Mouse (Mus musculus): ENCODE data around the gene Il15. TPM values are rescaled to one million over a fixed set of nuclear protein-coding genes. Genes with fewer than 3 reads are reported as not detected.

The Il15 gene
- polyA plus RNA-seq (2012; rRNA removed): 2.2 and 3.8 TPM in 2 replicates

DNA sequence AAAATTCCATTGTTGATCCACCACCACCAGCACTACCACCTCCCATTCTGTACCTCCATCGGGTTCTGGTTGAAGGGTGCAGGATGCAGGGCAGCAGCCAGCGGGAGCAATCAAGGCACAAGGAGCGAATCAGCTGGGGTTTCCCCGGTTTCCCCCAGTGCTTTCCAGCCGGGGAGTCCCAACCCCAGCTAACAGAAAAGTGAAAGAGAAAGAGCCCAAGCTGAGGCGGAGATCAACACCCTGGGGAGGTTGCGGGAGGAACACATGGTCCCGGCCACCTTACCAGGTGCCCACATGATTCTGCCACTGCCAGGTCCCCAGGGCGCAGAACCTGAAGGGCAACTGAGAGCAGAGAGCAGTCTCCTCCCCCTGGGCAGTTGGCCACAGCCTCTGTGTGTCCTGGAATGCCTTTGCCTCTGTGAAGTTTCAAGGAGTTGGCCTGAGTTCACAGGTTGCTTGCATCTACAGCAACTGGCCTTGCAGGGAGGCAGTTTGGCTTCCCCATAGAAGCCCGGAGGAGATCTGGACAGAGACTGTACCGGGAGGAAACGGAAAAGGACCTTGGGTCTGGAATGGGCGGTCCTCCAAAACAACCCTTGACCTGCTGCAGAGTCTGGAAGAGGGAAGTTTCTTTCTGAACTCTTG is at the start of gene Il15:
TSS of gene Il15 (minus strand) at position 537 of the 645 bp plus-strand sequence.
- TF ChIP-seq CTCF (IDR thresholded peaks at IDR 0.05; ENCODE audit: extremely low read depth, insufficient read depth, low read length): no peak
- Histone ChIP-seq H3K4me1 (ENCODE audit: control insufficient read depth, insufficient read depth, low read length) (no peaks in the 10 kb centered on the region), H3K4me3 (ENCODE audit: insufficient read depth, low read length) (peak within 1 kb of the TSS; percentile 28), H3K27ac (ENCODE audit: insufficient read depth, low read length) (peak within 1 kb of the TSS; percentile 71; the same call in 1 of the 2 replicates)

DNA sequence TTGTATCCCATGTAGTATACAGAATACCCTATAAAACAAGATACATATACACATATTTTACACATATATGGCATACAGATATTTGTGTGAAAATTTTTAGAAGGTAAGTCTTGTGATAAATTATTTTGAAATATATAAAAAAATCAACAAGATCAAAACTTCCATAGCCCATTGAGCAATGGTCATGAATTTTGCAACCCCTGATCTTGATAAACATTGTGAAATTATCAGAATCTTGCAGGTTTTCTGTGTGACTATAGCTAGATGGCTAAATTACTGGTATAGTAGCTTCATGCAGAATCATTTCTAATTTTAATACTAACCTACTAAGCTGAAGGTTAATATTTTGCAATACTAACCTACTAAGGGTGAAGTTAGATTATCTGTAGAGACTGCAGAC is 41.9 kb upstream of the Il15 start:
- TF ChIP-seq POLR2A (IDR thresholded peaks at IDR 0.05; ENCODE audit: extremely low read depth, insufficient read depth, low read length) (no peak), CTCF (IDR thresholded peaks at IDR 0.05; ENCODE audit: extremely low read depth, insufficient read depth, low read length) (no peak)
- no peaks in the 10 kb centered on the region for H3K4me1 ChIP-seq (ENCODE audit: control insufficient read depth, insufficient read depth, low read length)
- no peak overlapping the region for H3K4me3 ChIP-seq (ENCODE audit: insufficient read depth, low read length)
- no peak overlapping the region for H3K27ac ChIP-seq (ENCODE audit: insufficient read depth, low read length)

DNA sequence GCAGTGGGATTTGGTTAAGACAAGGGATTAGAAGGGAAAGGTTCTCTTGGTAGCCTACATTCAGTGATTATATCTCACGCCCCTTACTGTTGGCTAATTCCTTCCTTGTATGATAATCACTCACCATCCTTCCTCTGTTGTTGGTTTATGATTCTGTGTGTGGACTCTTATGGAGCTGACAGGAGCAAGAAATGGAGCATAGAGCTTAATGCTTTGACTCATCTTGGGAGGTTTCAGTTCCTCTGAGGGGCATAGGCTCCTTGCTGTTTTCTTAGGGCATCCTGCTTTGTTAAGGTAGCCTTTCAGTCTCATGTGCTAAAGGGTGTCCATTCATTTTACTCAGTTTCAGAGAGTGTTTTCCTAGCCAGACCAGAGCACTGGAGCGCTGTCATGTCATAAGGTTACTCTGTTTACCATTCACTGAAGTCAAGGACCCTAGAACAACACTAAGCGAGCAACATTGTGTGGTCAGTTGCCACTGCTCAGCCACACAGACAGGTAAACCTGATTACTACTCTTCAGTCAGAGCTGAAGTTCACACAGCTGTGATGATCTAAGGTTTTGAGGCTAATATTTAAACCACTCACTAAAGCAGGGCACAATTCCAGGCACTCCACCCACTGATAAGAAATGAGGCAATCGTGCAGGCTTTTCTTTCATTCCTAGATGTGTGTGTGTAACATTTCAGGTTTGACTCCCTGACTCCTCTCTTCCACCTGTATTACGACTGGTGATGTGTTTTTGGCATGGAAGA is 13.7 kb upstream of the Il15 start:
- no peak overlapping the region for H3K27ac ChIP-seq (ENCODE audit: insufficient read depth, low read length)
- H3K4me1 ChIP-seq (ENCODE audit: control insufficient read depth, insufficient read depth, low read length): no peaks in the 10 kb centered on the region
- no peak for TF ChIP-seq CTCF (IDR thresholded peaks at IDR 0.05; ENCODE audit: extremely low read depth, insufficient read depth, low read length)
- no peak overlapping the region for H3K4me3 ChIP-seq (ENCODE audit: insufficient read depth, low read length)

DNA sequence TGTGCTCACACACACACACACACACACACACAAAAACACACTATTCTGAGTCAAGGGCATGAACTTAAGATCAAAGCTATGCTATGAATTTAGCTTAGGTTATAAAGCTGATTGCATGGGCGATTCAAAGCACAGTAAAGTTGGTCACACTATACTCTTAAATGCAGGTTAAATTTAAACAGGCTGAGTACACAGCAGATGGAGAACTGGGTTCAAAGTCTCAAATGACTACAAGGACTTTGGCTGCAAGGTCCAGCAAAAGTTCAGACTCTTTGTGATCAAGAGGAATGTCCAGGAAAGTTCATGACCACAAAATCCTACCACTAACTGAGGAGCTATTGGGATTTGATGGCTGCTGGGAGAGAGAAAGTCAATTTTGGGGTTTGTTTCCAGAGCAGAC is 12.5 kb upstream of the Il15 start:
- Histone ChIP-seq H3K4me1 (ENCODE audit: control insufficient read depth, insufficient read depth, low read length) (no peaks in the 10 kb centered on the region), H3K4me3 (ENCODE audit: insufficient read depth, low read length) (no peak overlapping the region)
- TF ChIP-seq POLR2A (IDR thresholded peaks at IDR 0.05; ENCODE audit: extremely low read depth, insufficient read depth, low read length): no peak

DNA sequence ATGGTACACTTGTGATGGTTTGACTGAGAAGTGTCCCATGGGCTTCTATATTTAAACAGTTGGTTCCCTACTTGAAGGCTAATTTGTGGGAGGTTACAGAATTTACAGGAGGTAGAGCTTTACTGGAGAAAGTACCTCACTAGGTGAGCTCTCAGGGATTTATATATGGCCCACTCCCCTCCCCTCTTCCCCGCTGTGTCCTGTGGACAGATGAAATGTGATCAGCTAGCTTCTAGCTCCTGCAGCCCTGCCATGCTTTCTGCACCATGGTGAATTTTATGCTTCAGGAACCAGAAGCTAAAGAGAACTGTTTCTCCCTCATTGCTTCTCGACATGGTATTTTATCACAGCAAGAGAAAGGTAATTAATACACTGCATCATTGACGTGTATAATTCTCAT is 7.1 kb upstream of the Il15 start:
- no peak overlapping the region for H3K4me3 ChIP-seq (ENCODE audit: insufficient read depth, low read length)
- no peak for TF ChIP-seq POLR2A (IDR thresholded peaks at IDR 0.05; ENCODE audit: extremely low read depth, insufficient read depth, low read length)
- no peak for TF ChIP-seq CTCF (IDR thresholded peaks at IDR 0.05; ENCODE audit: extremely low read depth, insufficient read depth, low read length)
- H3K4me1 ChIP-seq (ENCODE audit: control insufficient read depth, insufficient read depth, low read length): no peaks in the 10 kb centered on the region
- no peak overlapping the region for H3K27ac ChIP-seq (ENCODE audit: insufficient read depth, low read length)

More for the DNA sequence above, 12.5 kb upstream of the Il15 start:
- H3K27ac ChIP-seq (ENCODE audit: insufficient read depth, low read length): no peak overlapping the region

- no peaks in the 10 kb centered on the region for H3K4me1 ChIP-seq (ENCODE audit: control insufficient read depth, insufficient read depth, low read length)
- no peak overlapping the region for H3K27ac ChIP-seq (ENCODE audit: insufficient read depth, low read length)
- H3K4me3 ChIP-seq (ENCODE audit: insufficient read depth, low read length): no peak overlapping the region
- TF ChIP-seq CTCF (IDR thresholded peaks at IDR 0.05; ENCODE audit: extremely low read depth, insufficient read depth, low read length) (no peak), POLR2A (IDR thresholded peaks at IDR 0.05; ENCODE audit: extremely low read depth, insufficient read depth, low read length) (no peak)
Measured at GRCm38 (mm10) chr8:82407060-82407459, 4.0 kb upstream of the Il15 start.

GRCm38 (mm10) chr8:82404068-82404467 is 1.0 kb upstream of the Il15 start:
- TF ChIP-seq CTCF (IDR thresholded peaks at IDR 0.05; ENCODE audit: extremely low read depth, insufficient read depth, low read length): no peak
- no peak for TF ChIP-seq POLR2A (IDR thresholded peaks at IDR 0.05; ENCODE audit: extremely low read depth, insufficient read depth, low read length)
- no peak overlapping the region for H3K27ac ChIP-seq (ENCODE audit: insufficient read depth, low read length)
- no peaks in the 10 kb centered on the region for H3K4me1 ChIP-seq (ENCODE audit: control insufficient read depth, insufficient read depth, low read length)
- H3K4me3 ChIP-seq (ENCODE audit: insufficient read depth, low read length): no peak overlapping the region

DNA sequence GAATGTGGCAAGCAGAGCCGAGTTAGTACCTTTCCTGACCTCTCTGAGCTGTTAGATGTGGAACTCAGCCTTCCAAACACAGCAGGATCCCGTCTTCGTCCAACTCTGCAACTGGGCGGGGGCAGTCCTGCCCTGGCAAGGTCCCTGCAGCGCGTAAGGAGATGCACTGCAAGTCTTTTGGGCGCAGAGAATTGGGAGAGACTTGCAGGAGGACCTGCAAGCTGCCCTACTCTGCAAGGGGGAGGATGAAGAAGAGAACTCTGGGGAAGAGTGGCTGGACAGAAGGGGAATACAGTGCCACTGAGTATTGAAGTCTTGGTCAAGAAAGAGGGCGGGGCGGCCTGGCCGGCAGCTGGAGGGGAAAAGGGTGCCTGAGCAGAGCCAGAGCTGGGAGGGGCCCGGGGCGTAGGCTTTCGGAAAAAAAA is 749 bp downstream of the Il15 start:
- no peak for TF ChIP-seq POLR2A (IDR thresholded peaks at IDR 0.05; ENCODE audit: extremely low read depth, insufficient read depth, low read length)
- TF ChIP-seq CTCF (IDR thresholded peaks at IDR 0.05; ENCODE audit: extremely low read depth, insufficient read depth, low read length): no peak
- Histone ChIP-seq H3K4me1 (ENCODE audit: control insufficient read depth, insufficient read depth, low read length) (no peaks in the 10 kb centered on the region), H3K27ac (ENCODE audit: insufficient read depth, low read length) (no peak overlapping the region), H3K4me3 (ENCODE audit: insufficient read depth, low read length) (peak overlapping the region; percentile 28)

DNA sequence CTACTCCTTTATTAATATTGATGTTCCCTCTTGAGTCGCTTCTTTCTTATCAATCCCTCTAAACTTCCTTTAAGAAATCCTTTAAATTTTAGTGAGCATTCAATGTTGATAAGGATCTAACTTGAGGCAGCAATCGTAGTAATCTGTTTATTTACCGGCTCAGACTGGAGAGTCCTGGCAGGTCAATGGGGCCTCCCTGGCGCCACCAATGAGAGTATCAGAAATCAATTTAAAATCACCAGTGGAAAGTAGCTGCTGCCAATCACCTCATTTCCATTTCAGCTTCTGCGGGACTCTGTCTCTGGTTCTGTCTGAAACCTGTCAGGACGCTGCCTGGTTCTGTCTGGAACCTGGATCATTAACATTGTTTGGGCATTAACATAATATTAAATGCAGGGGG is 1.5 kb downstream of the Il15 start:
- peak overlapping the region; percentile 18; the same call in 1 of the 2 replicates for H3K4me3 ChIP-seq (ENCODE audit: insufficient read depth, low read length)
- 0 out of 2 replicates have a peak overlapping the region, but pooled peaks have one; percentile 53 for H3K27ac ChIP-seq (ENCODE audit: insufficient read depth, low read length)
- H3K4me1 ChIP-seq (ENCODE audit: control insufficient read depth, insufficient read depth, low read length): no peaks in the 10 kb centered on the region
- no peak for TF ChIP-seq POLR2A (IDR thresholded peaks at IDR 0.05; ENCODE audit: extremely low read depth, insufficient read depth, low read length)
- TF ChIP-seq CTCF (IDR thresholded peaks at IDR 0.05; ENCODE audit: extremely low read depth, insufficient read depth, low read length): no peak

GRCm38 (mm10) chr8:82401059-82401458 is 2.0 kb downstream of the Il15 start:
- H3K4me1 ChIP-seq (ENCODE audit: control insufficient read depth, insufficient read depth, low read length): no peaks in the 10 kb centered on the region
- TF ChIP-seq POLR2A (IDR thresholded peaks at IDR 0.05; ENCODE audit: extremely low read depth, insufficient read depth, low read length): no peak
- TF ChIP-seq CTCF (IDR thresholded peaks at IDR 0.05; ENCODE audit: extremely low read depth, insufficient read depth, low read length): no peak
- H3K27ac ChIP-seq (ENCODE audit: insufficient read depth, low read length): no peak overlapping the region
- H3K4me3 ChIP-seq (ENCODE audit: insufficient read depth, low read length): no peak overlapping the region; the same call in 1 of the 2 replicates

Measured in cortical plate, adult 2 months (tissue).